Mouse (Mus musculus) limb, embryonic 12.5 days (tissue): ENCODE measurements around the gene Hrk. TPM values are rescaled to one million over a fixed set of nuclear protein-coding genes. Genes with fewer than 3 reads are reported as not detected.

ENCODE experiments used
- ATAC-seq: fragments of 200-750 bp; cut with Nextera tagmentation; 2 replicates; pipeline ENCODE4 v1.8.0; 2017; ENCODE audit warnings: low read depth, moderate TSS enrichment; ENCODE audit not compliant: insufficient number of reproducible peaks, insufficient read depth, low FRiP score, low TSS enrichment
- H3K27ac ChIP-seq: fragments of 300-500 bp; sonication (generic); 2 replicates; pipeline ENCODE4 v1.5.1; 2016; ENCODE audit warnings: mild to moderate bottlenecking, moderate library complexity
- H3K27me3 ChIP-seq: fragments of 300-500 bp; sonication (generic); 2 replicates; pipeline ENCODE4 v1.6.1; 2016; ENCODE audit warnings: mild to moderate bottlenecking, moderate library complexity
- H3K36me3 ChIP-seq: fragments of 300-500 bp; sonication (generic); 2 replicates; pipeline ENCODE4 v1.6.1; 2016; ENCODE audit warnings: mild to moderate bottlenecking, moderate library complexity
- H3K4me1 ChIP-seq: fragments of 300-500 bp; sonication (generic); replicated peaks from 2 replicates; pipeline ENCODE4 v1.6.1; 2016
- H3K4me2 ChIP-seq: fragments of 300-500 bp; sonication (generic); 2 replicates; pipeline ENCODE4 v1.6.1; 2016; ENCODE audit warnings: mild to moderate bottlenecking, moderate library complexity
- H3K4me3 ChIP-seq: fragments of 300-500 bp; sonication (generic); replicated peaks from 2 replicates; pipeline ENCODE4 v1.5.1; 2016; ENCODE audit warnings: mild to moderate bottlenecking
- H3K9ac ChIP-seq: fragments of 300-500 bp; sonication (generic); replicated peaks from 2 replicates; pipeline ENCODE4 v1.6.1; 2016; ENCODE audit warnings: mild to moderate bottlenecking, moderate library complexity
- H3K9me3 ChIP-seq: fragments of 300-500 bp; sonication (generic); 2 replicates; pipeline ENCODE4 v1.6.1; 2016; ENCODE audit warnings: mild to moderate bottlenecking, moderate library complexity
- WGBS: fragments of 180-500 bp; shearing (Covaris S2); methylation state at CpG from one replicate; pipeline ENCODE4 v1.1.7; 2016; 5-methylcytosine and 5-hydroxymethylcytosine counted together
- polyA plus RNA-seq: library from polyadenylated mRNA; unstranded; fragments of >200 nt; fragmentation: Nextera tagmentation; extraction: Ambion mirVana; gene quantifications from 2 replicates; pipeline ENCODE4 v1.2.1, GENCODE M21; 2016

The Hrk gene
- polyA plus RNA-seq, 1 experiment from 2014 or later: 0.13 TPM

DNA sequence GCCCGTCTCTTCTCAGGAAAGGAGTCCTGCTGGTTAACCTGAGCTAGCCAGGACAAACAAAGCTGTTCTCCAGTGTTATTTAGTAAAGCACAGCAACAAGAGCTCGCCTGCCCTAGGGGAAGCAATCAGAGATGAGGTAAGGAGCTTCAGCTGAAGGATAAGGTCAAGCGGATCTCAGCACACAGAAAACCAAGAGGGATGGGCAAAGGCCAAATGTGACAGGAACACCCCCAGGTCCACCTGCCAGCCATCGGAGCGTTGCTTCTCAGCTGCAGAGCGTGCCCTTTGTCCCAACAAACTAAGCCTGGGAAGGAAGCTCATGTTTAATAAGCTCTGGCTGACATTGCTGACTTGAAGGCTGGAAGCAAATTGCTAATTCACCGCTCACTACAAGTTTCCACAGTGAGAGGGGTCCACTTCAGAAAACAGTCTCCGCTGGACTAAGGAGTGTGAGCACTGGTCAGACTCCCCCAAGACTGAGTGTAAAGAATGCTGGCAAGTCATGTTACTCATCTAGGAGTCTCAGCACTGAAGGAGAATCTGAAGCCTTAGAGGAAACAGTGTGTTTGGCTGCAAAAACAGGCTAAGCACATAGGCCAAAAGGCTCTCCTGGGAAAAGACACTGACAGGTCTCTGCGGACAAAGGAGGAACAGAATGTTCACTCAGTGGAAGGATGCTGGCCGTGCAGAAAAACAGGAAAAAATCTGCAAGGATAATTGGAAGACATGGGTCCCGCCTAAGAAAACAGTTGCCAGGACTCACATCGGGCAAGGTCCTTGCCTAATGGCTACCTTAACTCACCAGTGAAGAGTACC lies 21.0 kb upstream of the Hrk start:
- 86% methylated on average over 12 of the region's 12 CpGs for WGBS
- no peak overlapping the region for H3K27ac ChIP-seq
- ATAC-seq: no peak
- no peaks in the 10 kb centered on the region for H3K27me3 ChIP-seq
- no peaks in the 10 kb centered on the region for H3K9me3 ChIP-seq
- H3K4me3 ChIP-seq: no peak overlapping the region
- no peaks in the 10 kb centered on the region for H3K4me1 ChIP-seq
- H3K9ac ChIP-seq: no peak overlapping the region
- peaks cover 71% of the 10 kb centered on the region for H3K36me3 ChIP-seq
- no peak overlapping the region for H3K4me2 ChIP-seq

DNA sequence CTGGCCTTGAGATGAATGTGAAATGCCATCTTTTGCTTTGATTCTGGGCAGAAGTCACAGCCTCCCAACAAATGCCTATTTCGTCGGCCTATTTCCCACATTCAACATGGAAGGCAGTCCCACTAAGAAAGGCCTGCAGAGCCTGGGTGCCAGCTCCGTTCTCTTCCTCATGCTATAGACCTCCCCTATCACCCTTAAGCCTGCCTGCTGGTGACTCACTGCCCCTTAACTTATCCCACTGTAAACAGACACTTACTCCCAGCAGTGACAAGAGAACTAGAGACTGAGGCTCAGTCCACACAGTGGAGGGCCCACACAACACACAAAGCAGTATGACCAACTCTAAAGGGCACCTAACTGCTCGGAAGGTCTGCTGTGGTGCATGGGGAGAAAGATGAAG lies 20.1 kb upstream of the Hrk start:
- H3K27ac ChIP-seq: no peak overlapping the region
- no peaks in the 10 kb centered on the region for H3K9me3 ChIP-seq
- WGBS: 88% methylated on average over 4 of the region's 4 CpGs
- no peak for ATAC-seq
- no peaks in the 10 kb centered on the region for H3K27me3 ChIP-seq
- H3K36me3 ChIP-seq: peaks cover 62% of the 10 kb centered on the region
- no peak overlapping the region for H3K9ac ChIP-seq
- no peak overlapping the region for H3K4me2 ChIP-seq
- H3K4me3 ChIP-seq: no peak overlapping the region
- no peaks in the 10 kb centered on the region for H3K4me1 ChIP-seq

DNA sequence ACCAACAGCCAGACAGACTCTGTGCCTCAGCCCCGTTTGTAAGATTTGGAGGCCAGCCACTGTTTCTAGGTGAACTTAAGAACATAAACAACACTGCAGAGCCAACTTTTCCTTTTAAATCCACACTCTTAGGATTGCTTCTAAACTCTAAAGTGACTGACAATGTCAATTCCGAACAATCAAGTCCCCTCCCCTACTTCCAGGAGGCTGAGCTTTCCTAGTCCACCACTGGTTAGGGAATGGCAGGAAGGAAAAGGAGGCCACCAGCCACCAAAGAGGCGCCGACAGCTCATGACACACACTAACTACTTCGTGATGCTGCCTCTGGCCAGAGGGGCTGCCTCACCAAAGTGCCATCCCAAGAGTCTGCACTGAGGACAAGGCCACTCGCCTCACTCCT lies 19.7 kb upstream of the Hrk start:
- no peak for ATAC-seq
- H3K4me3 ChIP-seq: no peak overlapping the region
- 82% methylated on average over 6 of the region's 6 CpGs for WGBS
- no peak overlapping the region for H3K27ac ChIP-seq
- H3K27me3 ChIP-seq: no peaks in the 10 kb centered on the region
- peaks cover 60% of the 10 kb centered on the region for H3K36me3 ChIP-seq
- H3K9ac ChIP-seq: no peak overlapping the region
- no peak overlapping the region for H3K4me2 ChIP-seq
- H3K9me3 ChIP-seq: no peaks in the 10 kb centered on the region
- no peaks in the 10 kb centered on the region for H3K4me1 ChIP-seq

DNA sequence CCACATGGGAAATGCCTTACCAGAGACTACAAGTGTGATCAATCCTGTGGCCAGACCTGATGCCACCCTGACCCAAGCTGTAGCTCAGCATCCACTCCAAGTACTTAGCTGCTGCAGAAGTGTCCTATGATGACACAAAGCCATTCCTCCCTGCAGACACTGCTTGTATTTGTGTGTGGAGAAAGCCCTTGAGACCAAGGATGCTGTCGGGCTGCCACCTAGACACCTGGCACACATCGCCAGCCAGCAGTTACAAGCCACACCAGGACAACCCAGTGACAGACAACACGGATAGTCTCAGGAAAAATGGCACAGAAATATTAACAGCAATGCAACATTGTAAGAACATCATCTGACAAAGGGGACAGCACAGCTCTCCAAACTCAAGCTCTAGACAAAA lies 19.0 kb upstream of the Hrk start:
- no peaks in the 10 kb centered on the region for H3K4me1 ChIP-seq
- no peak overlapping the region for H3K9ac ChIP-seq
- 98% methylated on average over 3 of the region's 3 CpGs for WGBS
- no peak for ATAC-seq
- peaks cover 60% of the 10 kb centered on the region for H3K36me3 ChIP-seq
- no peaks in the 10 kb centered on the region for H3K9me3 ChIP-seq
- no peak overlapping the region for H3K4me3 ChIP-seq
- no peaks in the 10 kb centered on the region for H3K27me3 ChIP-seq
- 0 out of 2 replicates have a peak overlapping the region, but pooled peaks have one; percentile 4 for H3K27ac ChIP-seq
- H3K4me2 ChIP-seq: no peak overlapping the region

DNA sequence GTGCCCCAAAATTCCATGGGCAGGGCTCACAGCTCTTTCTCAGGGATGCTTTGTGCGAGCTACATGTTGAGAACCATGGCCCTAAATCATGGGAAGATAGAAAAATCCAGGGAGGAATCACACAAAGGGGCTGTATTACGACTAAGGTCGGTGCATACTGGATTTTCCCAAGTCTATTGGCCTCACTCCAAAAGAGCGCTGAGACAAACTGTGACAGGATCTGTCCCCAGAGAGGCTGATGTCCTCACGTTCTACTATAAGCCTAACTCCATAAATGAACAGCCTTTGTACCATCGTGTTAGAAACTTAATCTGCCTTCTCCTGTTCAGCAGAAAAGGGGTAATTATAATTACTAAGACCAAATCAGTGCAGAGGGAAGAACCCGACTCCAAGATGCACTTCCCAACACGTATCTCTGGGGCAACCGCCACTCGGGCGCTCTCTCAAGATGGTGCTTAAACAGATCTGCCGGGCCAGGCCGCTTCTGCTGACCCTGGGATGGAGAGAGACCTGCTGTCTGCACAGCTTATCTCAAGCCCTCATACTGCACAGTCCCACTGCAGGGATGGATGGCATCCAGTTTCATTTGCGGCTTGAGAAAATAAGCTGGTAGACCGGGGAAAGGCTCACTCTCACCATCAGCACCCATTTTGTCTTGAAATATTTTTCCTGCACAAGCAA lies 18.3 kb upstream of the Hrk start:
- peaks cover 58% of the 10 kb centered on the region for H3K36me3 ChIP-seq
- no peaks in the 10 kb centered on the region for H3K27me3 ChIP-seq
- H3K9ac ChIP-seq: no peak overlapping the region
- ATAC-seq: no peak
- no peak overlapping the region for H3K4me2 ChIP-seq
- 87% methylated on average over 15 of the region's 15 CpGs for WGBS
- no peak overlapping the region for H3K27ac ChIP-seq
- H3K9me3 ChIP-seq: no peaks in the 10 kb centered on the region
- no peaks in the 10 kb centered on the region for H3K4me1 ChIP-seq
- no peak overlapping the region for H3K4me3 ChIP-seq

DNA sequence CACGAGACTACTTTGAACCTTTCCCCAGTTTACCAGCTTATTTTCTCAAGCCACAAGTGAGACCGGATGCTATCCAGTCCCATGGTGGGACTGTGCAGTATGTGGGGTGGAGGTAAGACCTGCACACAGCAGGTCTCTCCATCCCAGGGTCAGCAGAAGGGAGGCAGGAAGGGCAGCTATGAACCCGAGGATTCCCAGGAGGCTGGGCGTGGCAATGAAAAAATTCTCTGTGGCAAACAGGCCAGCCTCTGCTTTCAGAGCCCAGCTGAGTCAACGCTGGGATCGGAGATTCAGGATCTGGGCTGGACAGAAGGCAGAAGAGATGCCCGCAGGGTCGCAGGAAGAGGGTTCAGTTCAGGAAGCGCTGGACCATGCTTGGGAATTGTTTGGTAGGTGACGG lies 17.2 kb upstream of the Hrk start:
- Histone ChIP-seq H3K36me3 (peaks cover 57% of the 10 kb centered on the region), H3K4me2 (no peak overlapping the region), H3K4me3 (no peak overlapping the region), H3K27ac (no peak overlapping the region), H3K9me3 (no peaks in the 10 kb centered on the region), H3K27me3 (no peaks in the 10 kb centered on the region), H3K4me1 (no peaks in the 10 kb centered on the region), H3K9ac (no peak overlapping the region)
- no peak for ATAC-seq
- WGBS: 88% methylated on average over 10 of the region's 10 CpGs

DNA sequence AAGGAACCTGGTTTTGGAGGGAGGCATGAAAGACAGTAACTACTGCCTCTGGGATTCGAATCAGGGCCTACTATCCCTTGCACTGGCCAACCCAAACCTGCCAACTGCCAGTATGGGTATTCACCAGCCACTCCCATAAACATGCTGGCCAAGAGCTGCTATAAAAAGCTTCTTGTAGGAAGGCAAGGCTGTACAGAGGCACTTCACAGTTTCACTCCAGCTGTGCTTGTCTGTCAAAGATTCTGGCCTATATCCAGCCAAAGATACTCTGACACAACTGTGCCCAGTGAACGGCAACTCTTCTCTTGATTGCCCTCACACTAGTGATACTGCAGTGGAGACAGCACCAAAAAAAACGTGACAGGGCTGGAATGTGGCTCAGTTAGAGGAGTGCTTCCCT lies 14.7 kb upstream of the Hrk start:
- Histone ChIP-seq H3K27me3 (no peaks in the 10 kb centered on the region), H3K4me3 (no peak overlapping the region), H3K9ac (no peak overlapping the region), H3K36me3 (peaks cover 59% of the 10 kb centered on the region), H3K27ac (no peak overlapping the region), H3K4me1 (peaks cover 16% of the 10 kb centered on the region), H3K9me3 (no peaks in the 10 kb centered on the region), H3K4me2 (no peak overlapping the region)
- no peak for ATAC-seq
- 78% methylated on average over 3 of the region's 3 CpGs for WGBS

DNA sequence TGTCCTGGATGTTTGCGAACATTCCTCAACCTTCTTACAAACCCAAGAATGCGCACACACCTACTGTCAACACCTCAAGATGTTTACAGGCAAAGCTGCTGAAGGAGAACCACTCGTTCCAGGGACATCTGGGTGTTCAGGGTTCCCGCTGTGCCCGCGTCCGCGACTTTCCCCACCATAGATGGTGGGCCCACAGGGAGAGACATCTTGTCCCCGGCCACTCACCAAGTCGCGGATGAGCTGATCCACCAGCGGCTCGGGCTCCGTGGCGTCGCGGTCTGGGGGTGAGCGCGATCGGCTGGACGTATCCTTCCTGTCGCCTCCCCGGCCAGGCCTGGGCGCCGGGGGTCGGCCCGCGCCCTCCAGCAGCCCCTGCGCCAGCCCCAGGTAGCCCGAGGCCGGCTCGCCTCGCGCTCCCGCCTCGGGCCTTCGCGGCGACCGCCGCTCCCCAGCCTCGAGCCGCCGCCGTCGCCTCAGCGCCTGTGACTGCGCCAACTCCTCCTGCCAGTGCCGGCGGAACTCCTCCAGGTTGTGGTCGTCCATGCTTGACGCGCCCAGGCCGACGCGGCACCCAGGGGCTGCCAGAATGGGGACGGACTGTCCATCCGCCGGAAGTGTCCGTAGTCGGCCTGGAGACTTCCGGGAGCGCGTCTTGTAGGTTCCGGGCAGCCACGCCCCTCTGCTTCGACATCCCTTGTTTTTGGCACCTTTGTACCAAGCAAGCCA lies 9.4 kb upstream of the Hrk start, which contains the start of gene Fbxw8:
Fbxw8 (minus strand) TSS at position 626 of the 726 bp plus-strand sequence.
- H3K27me3 ChIP-seq: peaks cover 4% of the 10 kb centered on the region; the same call in 1 of the 2 replicates
- under 1% methylated on average over 67 of the region's 67 CpGs for WGBS
- peak within 1 kb of the TSS; percentile 97 for H3K4me3 ChIP-seq
- peak within 1 kb of the TSS; percentile 62; the same call in 1 of the 2 replicates for H3K27ac ChIP-seq
- H3K4me2 ChIP-seq: peak within 1 kb of the TSS; percentile 79
- H3K9me3 ChIP-seq: no peaks in the 10 kb centered on the region
- peak; percentile 80 for ATAC-seq
- H3K36me3 ChIP-seq: peaks cover 33% of the 10 kb centered on the region
- peak within 1 kb of the TSS; percentile 87 for H3K9ac ChIP-seq
- H3K4me1 ChIP-seq: peaks cover 16% of the 10 kb centered on the region

DNA sequence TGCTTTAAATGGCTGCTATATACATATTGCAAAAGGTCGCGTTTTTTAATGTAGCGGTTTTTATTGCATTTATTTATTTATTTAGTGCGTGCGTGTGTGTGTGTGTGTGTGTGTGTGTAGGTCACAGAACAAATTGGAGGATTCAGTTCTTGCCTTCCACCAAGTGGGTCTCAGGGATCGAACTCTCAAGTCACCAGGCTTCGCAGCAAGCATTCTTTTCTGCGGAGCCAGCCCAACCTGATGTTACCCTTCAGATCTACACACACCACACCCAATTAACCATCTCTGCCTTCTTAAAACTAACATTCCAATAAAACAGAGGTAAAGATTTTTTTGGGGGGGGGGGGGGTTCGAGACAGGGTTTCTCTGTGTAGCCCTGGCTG lies 8.9 kb upstream of the Hrk start:
- peaks cover 27% of the 10 kb centered on the region for H3K36me3 ChIP-seq
- no peaks in the 10 kb centered on the region for H3K9me3 ChIP-seq
- H3K27ac ChIP-seq: no peak overlapping the region
- peaks cover 9% of the 10 kb centered on the region for H3K27me3 ChIP-seq
- peaks cover 16% of the 10 kb centered on the region for H3K4me1 ChIP-seq
- 21% methylated on average over 9 of the region's 9 CpGs for WGBS
- no peak for ATAC-seq
- H3K9ac ChIP-seq: peak overlapping the region; percentile 87
- H3K4me3 ChIP-seq: peak overlapping the region; percentile 97
- peak overlapping the region; percentile 79 for H3K4me2 ChIP-seq

DNA sequence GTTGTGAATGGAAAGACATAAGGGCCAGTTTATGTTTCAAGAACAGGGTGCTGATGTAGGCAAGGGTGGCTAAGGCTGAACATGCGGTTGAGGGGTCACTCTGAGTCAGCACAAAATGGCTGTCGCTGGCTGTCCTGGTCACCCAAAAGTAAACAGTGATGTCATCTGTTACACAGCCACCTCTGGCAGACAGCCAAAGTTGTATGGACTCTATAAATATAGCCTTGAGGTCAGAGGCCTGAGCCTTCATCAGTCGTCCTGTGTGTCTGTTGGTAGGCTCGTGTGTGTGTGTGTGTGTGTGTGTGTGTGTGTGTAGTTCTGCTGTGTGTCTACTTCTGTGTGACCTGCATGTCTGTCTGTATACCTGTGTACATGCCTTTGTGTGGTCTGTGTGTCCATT lies 7.5 kb upstream of the Hrk start:
- H3K27ac ChIP-seq: no peak overlapping the region
- 52% methylated on average over 4 of the region's 4 CpGs for WGBS
- peaks cover 23% of the 10 kb centered on the region for H3K27me3 ChIP-seq
- no peaks in the 10 kb centered on the region for H3K9me3 ChIP-seq
- H3K4me2 ChIP-seq: no peak overlapping the region
- H3K9ac ChIP-seq: no peak overlapping the region
- H3K4me3 ChIP-seq: no peak overlapping the region
- peaks cover 16% of the 10 kb centered on the region for H3K4me1 ChIP-seq
- no peak for ATAC-seq
- peaks cover 15% of the 10 kb centered on the region for H3K36me3 ChIP-seq

DNA sequence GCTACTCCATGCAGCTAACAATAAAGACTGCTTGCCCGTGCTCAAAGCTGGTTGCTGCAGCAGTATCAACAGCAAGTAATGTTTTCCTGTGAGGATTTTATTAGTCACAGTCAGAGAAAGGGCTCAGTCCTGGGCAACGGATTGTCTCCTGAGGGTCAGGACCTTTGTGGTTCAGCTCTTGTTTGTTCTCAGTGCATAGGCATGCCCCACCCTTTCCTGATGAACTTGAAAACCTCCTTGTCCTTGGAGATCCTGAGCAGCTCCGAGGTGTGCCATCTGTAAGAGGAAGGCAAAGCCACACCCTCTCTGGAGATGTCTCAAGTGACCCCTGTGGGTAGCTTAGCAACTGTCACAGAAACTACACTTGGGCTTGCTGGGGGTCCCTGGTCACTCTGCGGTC lies 3.8 kb upstream of the Hrk start:
- H3K27ac ChIP-seq: no peak overlapping the region
- H3K4me1 ChIP-seq: no peaks in the 10 kb centered on the region
- WGBS: 44% methylated on average over 4 of the region's 4 CpGs
- no peak overlapping the region for H3K4me2 ChIP-seq
- H3K27me3 ChIP-seq: peaks cover 57% of the 10 kb centered on the region
- ATAC-seq: no peak
- no peak overlapping the region for H3K4me3 ChIP-seq
- H3K9me3 ChIP-seq: no peaks in the 10 kb centered on the region
- no peaks in the 10 kb centered on the region for H3K36me3 ChIP-seq
- no peak overlapping the region for H3K9ac ChIP-seq
